Mouse (Mus musculus) megakaryocyte, embryonic 14.5 days (primary cell): ENCODE measurements around the gene Haus4. TPM values are rescaled to one million over a fixed set of nuclear protein-coding genes. Genes with fewer than 3 reads are reported as not detected.

Source experiments
- H3K27me3 ChIP-seq: replicated peaks from 2 replicates; pipeline ENCODE3; 2012; ENCODE audit warnings: inconsistent platforms
- H3K36me3 ChIP-seq: replicated peaks from 2 replicates; pipeline ENCODE3; 2012; ENCODE audit warnings: low read length, inconsistent platforms, mixed read lengths
- H3K4me1 ChIP-seq: 2 replicates; pipeline ENCODE4 v1.6.1; 2012; ENCODE audit warnings: inconsistent platforms
- H3K4me3 ChIP-seq: replicated peaks from 2 replicates; pipeline ENCODE3; 2012; ENCODE audit warnings: moderate library complexity, mild to moderate bottlenecking, inconsistent platforms
- H3K9me3 ChIP-seq: 2 replicates; pipeline ENCODE4 v1.6.1; 2012; ENCODE audit warnings: inconsistent platforms
- FLI1 ChIP-seq: IDR thresholded peaks from 2 replicates; pipeline ENCODE4 v1.6.1; 2012; ENCODE audit warnings: low read length, inconsistent platforms, mixed read lengths
- GATA1 ChIP-seq: IDR thresholded peaks from 3 replicates; pipeline ENCODE4 v1.6.1; 2012; ENCODE audit warnings: mixed read lengths, low read length, inconsistent platforms, borderline replicate concordance
- polyA plus RNA-seq: library from polyadenylated mRNA; stranded (reverse); fragments of >175 nt; gene quantifications from 2 replicates; pipeline ENCODE4 v1.2.3, GENCODE M21; 2012; ENCODE audit warnings: low replicate concordance; ENCODE audit not compliant: insufficient read depth

Gene Haus4
- polyA plus RNA-seq, 1 experiment: 21.3 TPM

GRCm38 (mm10) chr14:54574253-54574652 is 19.8 kb upstream of the Haus4 start:
- no peaks in the 10 kb centered on the region for H3K9me3 ChIP-seq
- peaks cover 64% of the 10 kb centered on the region for H3K27me3 ChIP-seq
- H3K4me3 ChIP-seq: peak overlapping the region; percentile 38
- TF ChIP-seq FLI1 (no peak), GATA1 (no peak)
- peaks cover 13% of the 10 kb centered on the region for H3K36me3 ChIP-seq
- peaks cover 66% of the 10 kb centered on the region for H3K4me1 ChIP-seq

- H3K36me3 ChIP-seq: peaks cover 19% of the 10 kb centered on the region
- H3K27me3 ChIP-seq: peaks cover 67% of the 10 kb centered on the region
- H3K4me1 ChIP-seq: peaks cover 68% of the 10 kb centered on the region
- H3K9me3 ChIP-seq: no peaks in the 10 kb centered on the region
- H3K4me3 ChIP-seq: peak overlapping the region; percentile 38
- no peak for TF ChIP-seq FLI1
- no peak for TF ChIP-seq GATA1
Observed at GRCm38 (mm10) chr14:54572790-54573736, 18.6 kb upstream of the Haus4 start.

GRCm38 (mm10) chr14:54572122-54572521 is 17.7 kb upstream of the Haus4 start:
- TF ChIP-seq GATA1 (no peak), FLI1 (no peak)
- H3K27me3 ChIP-seq: peaks cover 62% of the 10 kb centered on the region
- H3K4me1 ChIP-seq: peaks cover 59% of the 10 kb centered on the region
- H3K4me3 ChIP-seq: no peak overlapping the region
- H3K9me3 ChIP-seq: no peaks in the 10 kb centered on the region
- peaks cover 19% of the 10 kb centered on the region for H3K36me3 ChIP-seq

GRCm38 (mm10) chr14:54569451-54570392 is 15.3 kb upstream of the Haus4 start:
- TF ChIP-seq FLI1: no peak
- H3K4me1 ChIP-seq: peaks cover 42% of the 10 kb centered on the region
- no peak overlapping the region for H3K4me3 ChIP-seq
- no peaks in the 10 kb centered on the region for H3K9me3 ChIP-seq
- H3K27me3 ChIP-seq: peaks cover 41% of the 10 kb centered on the region
- peaks cover 19% of the 10 kb centered on the region for H3K36me3 ChIP-seq

- H3K9me3 ChIP-seq: no peaks in the 10 kb centered on the region
- TF ChIP-seq GATA1 (no peak), FLI1 (no peak)
- peaks cover 19% of the 10 kb centered on the region for H3K36me3 ChIP-seq
- H3K4me3 ChIP-seq: peak overlapping the region; percentile 5
- H3K4me1 ChIP-seq: peaks cover 35% of the 10 kb centered on the region
- peaks cover 32% of the 10 kb centered on the region for H3K27me3 ChIP-seq
Observed at GRCm38 (mm10) chr14:54568694-54569414, 14.4 kb upstream of the Haus4 start.

GRCm38 (mm10) chr14:54560527-54561242 is 6.3 kb upstream of the Haus4 start:
- no peak for TF ChIP-seq FLI1
- no peak for TF ChIP-seq GATA1
- peaks cover 11% of the 10 kb centered on the region for H3K4me1 ChIP-seq
- no peaks in the 10 kb centered on the region for H3K9me3 ChIP-seq
- no peaks in the 10 kb centered on the region for H3K36me3 ChIP-seq
- no peak overlapping the region for H3K4me3 ChIP-seq
- peaks cover 9% of the 10 kb centered on the region for H3K27me3 ChIP-seq

- peaks cover 22% of the 10 kb centered on the region for H3K4me1 ChIP-seq
- TF ChIP-seq FLI1 (no peak), GATA1 (no peak)
- H3K4me3 ChIP-seq: no peak overlapping the region
- H3K36me3 ChIP-seq: no peaks in the 10 kb centered on the region
- H3K9me3 ChIP-seq: no peaks in the 10 kb centered on the region
- peaks cover 7% of the 10 kb centered on the region for H3K27me3 ChIP-seq
Observed at GRCm38 (mm10) chr14:54557330-54557729, 2.9 kb upstream of the Haus4 start.

- Histone ChIP-seq H3K36me3 (peaks cover 36% of the 10 kb centered on the region), H3K4me3 (peak overlapping the region; percentile 95), H3K9me3 (no peaks in the 10 kb centered on the region), H3K27me3 (no peaks in the 10 kb centered on the region), H3K4me1 (peaks cover 22% of the 10 kb centered on the region)
- no peak for TF ChIP-seq FLI1
- no peak for TF ChIP-seq GATA1
Observed at GRCm38 (mm10) chr14:54553454-54553974, 902 bp downstream of the Haus4 start.

- no peak overlapping the region for H3K4me3 ChIP-seq
- no peaks in the 10 kb centered on the region for H3K4me1 ChIP-seq
- peaks cover 60% of the 10 kb centered on the region for H3K36me3 ChIP-seq
- peaks cover 7% of the 10 kb centered on the region for H3K9me3 ChIP-seq
- TF ChIP-seq FLI1: no peak
- TF ChIP-seq GATA1: no peak
- H3K27me3 ChIP-seq: no peaks in the 10 kb centered on the region
Observed at GRCm38 (mm10) chr14:54544703-54545102, 9.7 kb downstream of the Haus4 start.
